Mouse (Mus musculus): ENCODE data around the gene Kir3dl2. TPM values are rescaled to one million over a fixed set of nuclear protein-coding genes. Genes with fewer than 3 reads are reported as not detected.
"Not testable (repeated sequence)": the region's sequence is repeated elsewhere in the genome, so short reads cannot be mapped to it uniquely, and the experiment has no call there.

The Kir3dl2 gene
- not detected in 2 replicates for total RNA-seq (2014; rRNA removed)
- polyA plus RNA-seq (2012; rRNA removed): not detected in 2 replicates

GRCm38 (mm10) chrX:136543956-136544355 lies at the start of gene Kir3dl2:
TSS of gene Kir3dl2 (minus strand) at chrX:136544056.
- H3K4me3 ChIP-seq (ENCODE audit: insufficient read depth, low read depth, low read length); H3K27me3 ChIP-seq (ENCODE audit: control insufficient read depth, insufficient read depth, low read length); H3K27ac ChIP-seq (replicated peaks; ENCODE audit: insufficient read depth, low read depth, low read length); DNase-seq (ENCODE audit: extremely low read depth, low read depth, low spot score); H3K36me3 ChIP-seq (ENCODE audit: control insufficient read depth, insufficient read depth, low read length); H3K79me2 ChIP-seq (ENCODE audit: control insufficient read depth, insufficient read depth, low read length); H3K9ac ChIP-seq (ENCODE audit: low read depth, low read length); H3K4me1 ChIP-seq (ENCODE audit: control insufficient read depth, insufficient read depth, low read length): not testable (repeated sequence)
- 61% methylated on average over 1 of the region's 1 CpGs for WGBS

DNA sequence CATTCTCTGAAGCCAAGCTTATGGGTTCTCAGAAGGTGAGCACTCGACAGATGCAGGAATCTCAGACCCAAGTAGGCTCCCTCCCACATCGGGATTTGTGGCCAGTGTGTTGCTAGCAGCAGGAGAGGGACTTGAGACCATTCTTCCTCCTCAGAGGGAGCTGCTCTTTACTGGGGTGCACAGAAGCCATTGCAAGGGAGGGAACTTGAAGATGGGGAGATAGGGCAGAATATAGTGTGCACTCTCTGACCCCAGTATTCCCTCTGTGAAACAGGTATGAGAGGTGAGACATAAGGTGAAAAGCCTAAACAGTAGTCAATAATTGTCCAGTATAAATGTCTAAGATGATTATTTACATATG lies 47.0 kb upstream of the Kir3dl2 start:
- TF ChIP-seq POLR2A (IDR thresholded peaks at IDR 0.05; ENCODE audit: extremely low read depth, insufficient read depth, low read length) (no peak), CTCF (IDR thresholded peaks at IDR 0.05; ENCODE audit: low read depth, low read length) (no peak)
- no peaks in the 10 kb centered on the region for H3K79me2 ChIP-seq (ENCODE audit: control insufficient read depth, insufficient read depth, low read length)
- H3K4me3 ChIP-seq (ENCODE audit: insufficient read depth, low read depth, low read length): no peak overlapping the region
- no peaks in the 10 kb centered on the region for H3K4me1 ChIP-seq (ENCODE audit: control insufficient read depth, insufficient read depth, low read length)
- DNase-seq (ENCODE audit: extremely low read depth, low read depth, low spot score): no peak
- H3K9ac ChIP-seq (ENCODE audit: low read depth, low read length): no peak overlapping the region
- no peaks in the 10 kb centered on the region for H3K36me3 ChIP-seq (ENCODE audit: control insufficient read depth, insufficient read depth, low read length)
- WGBS: 24% methylated on average over 2 of the region's 2 CpGs
- H3K27ac ChIP-seq (replicated peaks; ENCODE audit: insufficient read depth, low read depth, low read length): no peak overlapping the region
- no peaks in the 10 kb centered on the region for H3K27me3 ChIP-seq (ENCODE audit: control insufficient read depth, insufficient read depth, low read length)

GRCm38 (mm10) chrX:136590199-136590896 lies 46.5 kb upstream of the Kir3dl2 start, which contains the start of gene Tceal3:
TSS of gene Tceal3 (plus strand) at chrX:136590842.
- Histone ChIP-seq H3K36me3 (ENCODE audit: control insufficient read depth, insufficient read depth, low read length) (no peaks in the 10 kb centered on the region), H3K4me3 (ENCODE audit: insufficient read depth, low read depth, low read length) (no peak within 1 kb of the TSS), H3K9ac (ENCODE audit: low read depth, low read length) (no peak within 1 kb of the TSS), H3K27ac (replicated peaks; ENCODE audit: insufficient read depth, low read depth, low read length) (no peak within 1 kb of the TSS), H3K79me2 (ENCODE audit: control insufficient read depth, insufficient read depth, low read length) (no peaks in the 10 kb centered on the region), H3K27me3 (ENCODE audit: control insufficient read depth, insufficient read depth, low read length) (no peaks in the 10 kb centered on the region), H3K4me1 (ENCODE audit: control insufficient read depth, insufficient read depth, low read length) (no peaks in the 10 kb centered on the region)
- TF ChIP-seq CTCF (IDR thresholded peaks at IDR 0.05; ENCODE audit: low read depth, low read length): no peak
- DNase-seq (ENCODE audit: extremely low read depth, low read depth, low spot score): no peak
- 56% methylated on average over 12 of the region's 12 CpGs for WGBS

DNA sequence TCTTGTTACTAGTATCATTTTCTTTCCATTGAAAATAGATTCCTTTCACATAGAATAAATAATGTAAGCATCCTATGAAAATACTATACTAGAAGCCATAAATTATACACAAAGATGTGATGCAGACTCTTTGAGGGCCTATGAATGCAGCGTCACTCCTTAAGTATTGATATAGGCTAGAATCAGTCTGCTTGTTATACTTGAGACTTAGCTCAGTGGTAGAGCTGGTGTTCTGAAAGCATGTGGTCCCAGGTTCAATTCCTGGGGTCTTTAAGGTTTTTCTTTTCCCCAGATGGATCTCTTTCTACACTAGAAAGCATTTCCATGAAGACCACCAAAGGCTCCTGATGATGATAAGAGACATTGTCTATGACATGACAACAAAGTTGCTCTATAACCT lies 40.8 kb upstream of the Kir3dl2 start:
- TF ChIP-seq POLR2A (IDR thresholded peaks at IDR 0.05; ENCODE audit: extremely low read depth, insufficient read depth, low read length): no peak
- Histone ChIP-seq H3K27ac (replicated peaks; ENCODE audit: insufficient read depth, low read depth, low read length) (no peak overlapping the region), H3K36me3 (ENCODE audit: control insufficient read depth, insufficient read depth, low read length) (no peaks in the 10 kb centered on the region), H3K79me2 (ENCODE audit: control insufficient read depth, insufficient read depth, low read length) (no peaks in the 10 kb centered on the region), H3K9ac (ENCODE audit: low read depth, low read length) (no peak overlapping the region), H3K4me1 (ENCODE audit: control insufficient read depth, insufficient read depth, low read length) (no peaks in the 10 kb centered on the region), H3K27me3 (ENCODE audit: control insufficient read depth, insufficient read depth, low read length) (no peaks in the 10 kb centered on the region), H3K4me3 (ENCODE audit: insufficient read depth, low read depth, low read length) (no peak overlapping the region)
- DNase-seq (ENCODE audit: extremely low read depth, low read depth, low spot score): no peak
- 88% methylated on average over 1 of the region's 1 CpGs for WGBS

DNA sequence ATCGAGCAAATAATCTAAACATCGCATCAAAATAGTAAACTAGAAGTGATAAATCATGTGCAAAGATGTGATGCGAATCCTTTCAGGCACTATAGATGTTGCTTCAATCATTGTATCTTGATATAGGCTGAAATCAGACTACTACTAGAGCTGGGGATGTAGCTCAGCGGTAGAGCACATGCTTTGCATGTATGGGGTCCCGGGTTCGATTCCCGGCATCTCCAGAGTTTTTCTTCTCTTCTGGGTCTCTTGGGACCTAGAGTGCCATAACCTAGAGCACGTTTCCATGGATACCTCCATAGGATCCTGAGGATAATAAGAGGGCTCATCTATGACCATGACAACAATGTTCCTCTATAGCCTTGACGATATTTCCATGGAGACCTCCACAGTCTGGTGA lies 25.2 kb upstream of the Kir3dl2 start:
- H3K36me3 ChIP-seq (ENCODE audit: control insufficient read depth, insufficient read depth, low read length); H3K27me3 ChIP-seq (ENCODE audit: control insufficient read depth, insufficient read depth, low read length); DNase-seq (ENCODE audit: extremely low read depth, low read depth, low spot score); H3K79me2 ChIP-seq (ENCODE audit: control insufficient read depth, insufficient read depth, low read length); H3K4me3 ChIP-seq (ENCODE audit: insufficient read depth, low read depth, low read length); H3K27ac ChIP-seq (replicated peaks; ENCODE audit: insufficient read depth, low read depth, low read length); H3K9ac ChIP-seq (ENCODE audit: low read depth, low read length); H3K4me1 ChIP-seq (ENCODE audit: control insufficient read depth, insufficient read depth, low read length): not testable (repeated sequence)
- 86% methylated on average over 9 of the region's 9 CpGs for WGBS

DNA sequence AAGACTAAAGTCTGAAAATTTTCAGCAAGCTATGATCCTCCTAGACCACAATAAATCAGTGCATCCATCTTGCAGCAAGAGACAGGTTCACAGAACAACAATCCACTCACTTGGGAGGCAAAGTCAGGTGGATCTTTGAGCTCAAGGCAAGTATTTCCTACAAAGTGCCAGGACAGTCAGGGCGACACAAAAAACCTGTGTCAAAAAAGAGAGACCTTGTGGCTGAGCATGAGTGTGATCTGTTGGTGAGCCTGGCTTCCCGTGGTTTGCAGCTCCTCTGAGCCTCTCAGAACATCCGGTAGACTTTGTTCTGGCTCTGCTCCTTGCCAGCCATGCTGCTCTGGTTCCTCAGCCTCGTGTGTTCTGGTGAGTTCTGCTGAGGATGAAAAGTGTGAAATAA lies 26.2 kb downstream of the Kir3dl2 start, which contains the start of gene Kir3dl1:
Gene Kir3dl1, plus strand, starts transcription at position 301 of the 400 bp plus-strand sequence.
- not testable (repeated sequence) for H3K27ac ChIP-seq (replicated peaks; ENCODE audit: insufficient read depth, low read depth, low read length); H3K36me3 ChIP-seq (ENCODE audit: control insufficient read depth, insufficient read depth, low read length); H3K9ac ChIP-seq (ENCODE audit: low read depth, low read length); H3K79me2 ChIP-seq (ENCODE audit: control insufficient read depth, insufficient read depth, low read length); H3K4me3 ChIP-seq (ENCODE audit: insufficient read depth, low read depth, low read length); DNase-seq (ENCODE audit: extremely low read depth, low read depth, low spot score); H3K4me1 ChIP-seq (ENCODE audit: control insufficient read depth, insufficient read depth, low read length); H3K27me3 ChIP-seq (ENCODE audit: control insufficient read depth, insufficient read depth, low read length)
- WGBS: 76% methylated on average over 4 of the region's 4 CpGs

Other genes starting within 250 kb of the Kir3dl2 start
- gene Kir3dl1, start 26.1 kb downstream of the Kir3dl2 start, total RNA-seq (2014; rRNA removed): not detected in 2 replicates
- gene Kir3dl1, start 26.1 kb downstream of the Kir3dl2 start, polyA plus RNA-seq (2012; rRNA removed): not detected in 2 replicates
- not detected in 2 replicates for gene Tceal3, start 46.8 kb upstream of the Kir3dl2 start, total RNA-seq (2014; rRNA removed)
- gene Tceal3, start 46.8 kb upstream of the Kir3dl2 start, polyA plus RNA-seq (2012; rRNA removed): not detected in 2 replicates
- 0.28 and 0.60 TPM in 2 replicates for gene Tceal1, start 163.9 kb upstream of the Kir3dl2 start, total RNA-seq (2014; rRNA removed)
- gene Tceal1, start 163.9 kb upstream of the Kir3dl2 start, polyA plus RNA-seq (2012; rRNA removed): 0.15 and 0.23 TPM in 2 replicates
- 116 and 127 TPM in 2 replicates for gene Morf4l2, start 199.6 kb upstream of the Kir3dl2 start, total RNA-seq (2014; rRNA removed)
- 24.8 and 26.7 TPM in 2 replicates for gene Morf4l2, start 199.6 kb upstream of the Kir3dl2 start, polyA plus RNA-seq (2012; rRNA removed)
- gene Glra4, start 236.1 kb upstream of the Kir3dl2 start, total RNA-seq (2014; rRNA removed): not detected in 2 replicates
- not detected in 2 replicates for gene Glra4, start 236.1 kb upstream of the Kir3dl2 start, polyA plus RNA-seq (2012; rRNA removed)